Mouse (Mus musculus): ENCODE data around the gene Fads1.

Gene Fads1

GRCm38 (mm10) chr19:10176941-10177372 is 5.7 kb upstream of the Fads1 start:
- no peak for DNase-seq (ENCODE audit: low spot score)

- no peak for DNase-seq (ENCODE audit: low spot score)
These were observed 1.5 kb upstream of the Fads1 start for GRCm38 (mm10) chr19:10181225-10181624.

- no peak for DNase-seq (ENCODE audit: low spot score)
These were observed 546 bp upstream of the Fads1 start for GRCm38 (mm10) chr19:10182142-10182541.

GRCm38 (mm10) chr19:10183299-10183983 is 753 bp downstream of the Fads1 start:
- peak; percentile 41 for DNase-seq (ENCODE audit: low spot score)

- DNase-seq (ENCODE audit: low spot score): no peak
These were observed 1.4 kb downstream of the Fads1 start for GRCm38 (mm10) chr19:10184096-10184495.

GRCm38 (mm10) chr19:10185876-10186275 is 3.2 kb downstream of the Fads1 start:
- no peak for DNase-seq (ENCODE audit: low spot score)

GRCm38 (mm10) chr19:10186569-10186968 is 3.9 kb downstream of the Fads1 start:
- DNase-seq (ENCODE audit: low spot score): no peak

- no peak for DNase-seq (ENCODE audit: low spot score)
These were observed 5.7 kb downstream of the Fads1 start for GRCm38 (mm10) chr19:10188281-10188811.

GRCm38 (mm10) chr19:10189022-10189421 is 6.3 kb downstream of the Fads1 start:
- no peak for DNase-seq (ENCODE audit: low spot score)

- no peak for DNase-seq (ENCODE audit: low spot score)
These were observed 7.3 kb downstream of the Fads1 start for GRCm38 (mm10) chr19:10189940-10190339.

GRCm38 (mm10) chr19:10190796-10191195 is 8.1 kb downstream of the Fads1 start:
- peak; percentile 42 for DNase-seq (ENCODE audit: low spot score)

- DNase-seq (ENCODE audit: low spot score): no peak
These were observed 8.6 kb downstream of the Fads1 start for GRCm38 (mm10) chr19:10191326-10191725.

- no peak for DNase-seq (ENCODE audit: low spot score)
These were observed 11.6 kb downstream of the Fads1 start for GRCm38 (mm10) chr19:10194337-10194736.

GRCm38 (mm10) chr19:10195252-10195651 is 12.6 kb downstream of the Fads1 start:
- no peak for DNase-seq (ENCODE audit: low spot score)

GRCm38 (mm10) chr19:10197130-10197529 is 14.4 kb downstream of the Fads1 start:
- no peak for DNase-seq (ENCODE audit: low spot score)

- DNase-seq (ENCODE audit: low spot score): no peak
These were observed 15.6 kb downstream of the Fads1 start for GRCm38 (mm10) chr19:10198286-10198685.

- DNase-seq (ENCODE audit: low spot score): peak; percentile 76
These were observed 16.0 kb downstream of the Fads1 start for GRCm38 (mm10) chr19:10198723-10199122.

GRCm38 (mm10) chr19:10203146-10203847 is 20.6 kb downstream of the Fads1 start:
- DNase-seq (ENCODE audit: low spot score): no peak

- DNase-seq (ENCODE audit: low spot score): peak; percentile 88
These were observed 21.3 kb downstream of the Fads1 start, which contains the start of the genes Tmem258 and Fen1 for GRCm38 (mm10) chr19:10203848-10204615. TSS of gene Tmem258 (plus strand) at chr19:10204014. TSS of gene Fen1 (minus strand) at chr19:10204169.

GRCm38 (mm10) chr19:10204616-10205001 is 21.9 kb downstream of the Fads1 start:
- DNase-seq (ENCODE audit: low spot score): peak; percentile 68

GRCm38 (mm10) chr19:10205051-10205450 is 22.4 kb downstream of the Fads1 start:
- no peak for DNase-seq (ENCODE audit: low spot score)

- no peak for DNase-seq (ENCODE audit: low spot score)
These were observed 26.2 kb downstream of the Fads1 start for GRCm38 (mm10) chr19:10208851-10209250.
